Mouse (Mus musculus): ENCODE measurements around the gene Zmynd15. TPM values are rescaled to one million over a fixed set of nuclear protein-coding genes. Genes with fewer than 3 reads are reported as not detected.
A peak's percentile ranks its signal among the peaks of the same experiment; 100 is the strongest.
"Not testable (repeated sequence)": the region's sequence is repeated elsewhere in the genome, so short reads cannot be mapped to it uniquely, and the experiment has no call there.

Zmynd15 gene
- total RNA-seq, 2 experiments from 2014 or later, result 0.52 to 1.6 TPM

- no peak for DNase-seq
These were observed 11.9 kb upstream of the Zmynd15 start for GRCm38 (mm10) chr11:70447373-70447772.

GRCm38 (mm10) chr11:70450926-70451325, 8.3 kb upstream of the Zmynd15 start:
- DNase-seq, result no peak

GRCm38 (mm10) chr11:70451797-70452498, 7.3 kb upstream of the Zmynd15 start, which contains the start of gene Med11:
Gene Med11 (plus strand): TSS chr11:70451919.
- peak; percentile 94 for DNase-seq

- DNase-seq, result no peak
These were observed 5.8 kb upstream of the Zmynd15 start for GRCm38 (mm10) chr11:70453261-70454044.

- peak; percentile 55 for DNase-seq
These were observed 418 bp downstream of the Zmynd15 start, which contains the start of gene Cxcl16 for GRCm38 (mm10) chr11:70459601-70460101. Gene Cxcl16 (minus strand): TSS chr11:70459984.

GRCm38 (mm10) chr11:70463970-70464369, 4.7 kb downstream of the Zmynd15 start:
- no peak for DNase-seq

- no peak for DNase-seq
These were observed 6.0 kb downstream of the Zmynd15 start for GRCm38 (mm10) chr11:70465211-70465610.

- peak; percentile 42 for DNase-seq
These were observed 6.6 kb downstream of the Zmynd15 start for GRCm38 (mm10) chr11:70465824-70466223.

- DNase-seq, result no peak
These were observed 8.8 kb downstream of the Zmynd15 start for GRCm38 (mm10) chr11:70467902-70468619.

GRCm38 (mm10) chr11:70469764-70470163, 10.5 kb downstream of the Zmynd15 start:
- no peak for DNase-seq

- no peak for DNase-seq
These were observed 13.5 kb downstream of the Zmynd15 start for GRCm38 (mm10) chr11:70472716-70473115.

GRCm38 (mm10) chr11:70473291-70473690, 14.1 kb downstream of the Zmynd15 start:
- not testable (repeated sequence) for DNase-seq

GRCm38 (mm10) chr11:70474872-70475534, 15.8 kb downstream of the Zmynd15 start:
- DNase-seq, result no peak

GRCm38 (mm10) chr11:70485498-70485897, 26.3 kb downstream of the Zmynd15 start:
- DNase-seq, result no peak

GRCm38 (mm10) chr11:70487816-70488215, 28.6 kb downstream of the Zmynd15 start:
- DNase-seq, result peak; percentile 31

GRCm38 (mm10) chr11:70489138-70489537, 29.9 kb downstream of the Zmynd15 start:
- no peak for DNase-seq

GRCm38 (mm10) chr11:70489684-70490083, 30.5 kb downstream of the Zmynd15 start:
- no peak for DNase-seq

- peak; percentile 18 for DNase-seq
These were observed 40.6 kb downstream of the Zmynd15 start for GRCm38 (mm10) chr11:70499566-70500475.

GRCm38 (mm10) chr11:70500476-70500812, 41.2 kb downstream of the Zmynd15 start:
- DNase-seq, result no peak

GRCm38 (mm10) chr11:70502018-70502417, 42.8 kb downstream of the Zmynd15 start:
- no peak for DNase-seq

- DNase-seq, result no peak
These were observed 45.7 kb downstream of the Zmynd15 start, which contains the start of gene Tm4sf5 for GRCm38 (mm10) chr11:70504970-70505369. Gene Tm4sf5 (plus strand): TSS chr11:70505244.

All from gastrocnemius, postnatal 10 days (tissue).